Comparison of ENCODE assay signal across 15 mouse cellular contexts in the genomic region with DNA sequence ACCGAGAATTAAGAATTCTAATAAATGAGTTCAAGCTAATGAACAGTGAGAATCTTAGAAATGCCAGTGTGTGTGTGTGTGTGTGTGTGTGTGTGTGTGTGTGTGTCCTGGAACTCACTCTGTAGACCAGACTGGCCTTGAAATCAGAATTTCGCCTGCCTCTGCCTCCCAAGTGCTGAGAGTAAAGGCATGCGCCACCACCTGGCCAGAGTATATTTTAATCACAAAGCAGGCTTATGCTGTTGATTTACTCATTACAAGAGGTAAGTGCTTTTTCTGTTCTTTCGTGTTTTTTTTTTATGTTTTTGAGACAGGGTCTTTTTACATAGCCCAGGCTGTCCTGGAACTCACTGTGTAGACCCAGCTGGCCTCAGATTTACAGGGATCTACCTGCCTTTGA. TPM values are rescaled to one million over a fixed set of nuclear protein-coding genes. Genes with fewer than 3 reads are reported as not detected.
DNase-seq lines count a peak whose midpoint lies in the region; ATAC-seq and TF ChIP-seq lines count a peak whose summit lies in the region.
"Had no signal": no experiment of that assay in that cellular context is flagged by ENCODE, and none has a peak within 500 bp of the region (broad histone marks: within the 10 kb centered on the region; RNA-seq: fewer than 3 reads in every experiment).

No protein-coding gene starts in this region.

- no peak overlapping the region for H3K4me3 ChIP-seq in liver, adult 2 months (ENCODE audit: insufficient read depth, low read depth, low read length)
- H3K4me3 ChIP-seq in forebrain, postnatal 0 days (ENCODE audit: low read depth, low read length): no peak overlapping the region
- H3K4me3 ChIP-seq: erythroblast, embryonic 14.5 days; heart, embryonic 13.5 days; layer of hippocampus, adult 2 months; stomach, embryonic 15.5 days had no signal

- H3K27ac ChIP-seq in liver, adult 2 months (replicated peaks; ENCODE audit: insufficient read depth, low read depth, low read length): no peak overlapping the region
- no peak overlapping the region for H3K27ac ChIP-seq in forebrain, postnatal 0 days (ENCODE audit: low read depth, low read length)
- H3K27ac ChIP-seq: heart, embryonic 13.5 days; layer of hippocampus, adult 2 months; stomach, embryonic 15.5 days had no signal

- H3K9me3 ChIP-seq in forebrain, postnatal 0 days (ENCODE audit: low read length): no peaks in the 10 kb centered on the region
- H3K9me3 ChIP-seq: stomach, embryonic 15.5 days had no signal

- H3K4me1 ChIP-seq in liver, adult 2 months (ENCODE audit: control insufficient read depth, insufficient read depth, low read length): no peaks in the 10 kb centered on the region; the same call in 1 of the 2 replicates
- H3K4me1 ChIP-seq in forebrain, postnatal 0 days (ENCODE audit: insufficient read depth): no peaks in the 10 kb centered on the region

- 83% methylated on average over 4 of the region's 4 CpGs for WGBS in liver, adult 2 months
- 73% methylated on average over 4 of the region's 4 CpGs for WGBS in forebrain, postnatal 0 days

- peaks cover 9% of the 10 kb centered on the region for H3K36me3 ChIP-seq in liver, adult 2 months (ENCODE audit: control insufficient read depth, insufficient read depth, low read length)
- peaks cover 41% of the 10 kb centered on the region for H3K36me3 ChIP-seq in forebrain, postnatal 0 days (ENCODE audit: insufficient read depth)

- DNase-seq in liver, adult 2 months (ENCODE audit: extremely low read depth, low read depth, low spot score): no peak
- DNase-seq in liver: no peak
- DNase-seq in 3T3-L1 (ENCODE audit: low read depth, low spot score): peak; percentile 49
- peak; percentile 31 to 44 for DNase-seq in B cell, adult 2 months
- DNase-seq in brain, embryonic 14.5 days (ENCODE audit: low read depth): no peak
- no peak for DNase-seq in adrenal gland, postnatal 10 days
- DNase-seq in forebrain, postnatal 0 days: no peak
- DNase-seq: cerebellum, adult 18-20 months; gastrocnemius, postnatal 25 days; lung, postnatal 36 days had no signal

- H3K4me2 ChIP-seq in forebrain, postnatal 0 days (ENCODE audit: low read depth): no peak overlapping the region
- H3K4me2 ChIP-seq: heart, embryonic 13.5 days; midbrain, embryonic 11.5 days; stomach, embryonic 15.5 days had no signal

- TF ChIP-seq CTCF in liver, adult 2 months (IDR thresholded peaks at IDR 0.05; ENCODE audit: low read depth, low read length): peak; percentile 25; the same call in 1 of the 2 replicates
- peak; percentile 5; the same call in 1 of the 2 replicates for TF ChIP-seq CTCF in brain, embryonic 14.5 days (IDR thresholded peaks at IDR 0.05; ENCODE audit: borderline replicate concordance, extremely low read depth, insufficient read depth, insufficient read length)
- no peak for TF ChIP-seq CTCF in forebrain, postnatal 0 days (IDR thresholded peaks at IDR 0.05; ENCODE audit: low read depth)

- no peak for TF ChIP-seq POLR2A in liver, adult 2 months (IDR thresholded peaks at IDR 0.05; ENCODE audit: extremely low read depth, insufficient read depth, low read length)
- TF ChIP-seq POLR2A in brain, embryonic 14.5 days (IDR thresholded peaks at IDR 0.05; ENCODE audit: borderline replicate concordance, extremely low read depth, insufficient read depth, insufficient read length, poor library complexity, severe bottlenecking): no peak

- H3K27me3 ChIP-seq in liver, adult 2 months (ENCODE audit: control insufficient read depth, insufficient read depth, low read length): no peaks in the 10 kb centered on the region
- H3K27me3 ChIP-seq in forebrain, postnatal 0 days (ENCODE audit: insufficient read depth, low read length): no peaks in the 10 kb centered on the region
- H3K27me3 ChIP-seq: heart, embryonic 13.5 days; stomach, embryonic 15.5 days had no signal

- ATAC-seq in forebrain, postnatal 0 days: no peak

- no peak overlapping the region for H3K9ac ChIP-seq in liver, adult 2 months (ENCODE audit: low read depth, low read length)
- no peak overlapping the region for H3K9ac ChIP-seq in forebrain, postnatal 0 days
- H3K9ac ChIP-seq: heart, embryonic 13.5 days; stomach, embryonic 15.5 days had no signal

- no peaks in the 10 kb centered on the region for H3K79me2 ChIP-seq in liver, adult 2 months (ENCODE audit: control insufficient read depth, insufficient read depth, low read length)

RNA-seq across cellular contexts. Expression of gene Cep95, which starts 4.8 kb away (rescaled TPM):
- 5.8 and 8.4 TPM in 2 replicates for total RNA-seq in liver, adult 2 months (2014; rRNA removed)
- polyA plus RNA-seq in liver, adult 2 months (2012; rRNA removed): 0.96 and 1.2 TPM in 2 replicates
- polyA plus RNA-seq in brain, embryonic 14.5 days (2012; rRNA removed): 20.3 and 22.3 TPM in 2 replicates
- total RNA-seq in adrenal gland, postnatal 10 days (2021): 10 to 100 TPM in 1 of 2 experiments, 1 to 10 TPM in 1; 6.2 to 13.0 TPM
- total RNA-seq in forebrain, postnatal 0 days (2014; rRNA removed): 13.8 and 15.8 TPM in 2 replicates
- 4.7 and 6.9 TPM in 2 replicates for polyA plus RNA-seq in forebrain, postnatal 0 days (2015; fragmentation: Nextera tagmentation; extraction: Ambion mirVana)

RNA-seq across cellular contexts. Expression of gene Ddx5, which starts 4.9 kb away (rescaled TPM):
- 218 and 224 TPM in 2 replicates for total RNA-seq in liver, adult 2 months (2014; rRNA removed)
- 273 and 389 TPM in 2 replicates for polyA plus RNA-seq in liver, adult 2 months (2012; rRNA removed)
- 597 and 653 TPM in 2 replicates for polyA plus RNA-seq in brain, embryonic 14.5 days (2012; rRNA removed)
- 100 to 1,000 TPM; 611 to 691 TPM for total RNA-seq in adrenal gland, postnatal 10 days (2021)
- total RNA-seq in forebrain, postnatal 0 days (2014; rRNA removed): 462 and 530 TPM in 2 replicates
- 274 and 306 TPM in 2 replicates for polyA plus RNA-seq in forebrain, postnatal 0 days (2015; fragmentation: Nextera tagmentation; extraction: Ambion mirVana)

RNA-seq across cellular contexts. Expression of gene Polg2, which starts 14.5 kb away (rescaled TPM):
- total RNA-seq in liver, adult 2 months (2014; rRNA removed): 12.6 and 13.0 TPM in 2 replicates
- 5.8 and 6.4 TPM in 2 replicates for polyA plus RNA-seq in liver, adult 2 months (2012; rRNA removed)
- 9.0 and 10.3 TPM in 2 replicates for polyA plus RNA-seq in brain, embryonic 14.5 days (2012; rRNA removed)
- 1 to 10 TPM; 6.5 to 8.5 TPM for total RNA-seq in adrenal gland, postnatal 10 days (2021)
- 9.5 and 10.5 TPM in 2 replicates for total RNA-seq in forebrain, postnatal 0 days (2014; rRNA removed)
- 10.0 and 11.3 TPM in 2 replicates for polyA plus RNA-seq in forebrain, postnatal 0 days (2015; fragmentation: Nextera tagmentation; extraction: Ambion mirVana)

RNA-seq across cellular contexts. Expression of gene Milr1, which starts 42.8 kb away (rescaled TPM):
- total RNA-seq in liver, adult 2 months (2014; rRNA removed): 0.37 and 1.1 TPM in 2 replicates
- 0.10 TPM in 2 replicates for polyA plus RNA-seq in liver, adult 2 months (2012; rRNA removed)
- 0.36 and 0.38 TPM in 2 replicates for polyA plus RNA-seq in brain, embryonic 14.5 days (2012; rRNA removed)
- total RNA-seq in adrenal gland, postnatal 10 days (2021): 1 to 10 TPM; 1.1 to 1.6 TPM
- 1.5 TPM in 1 of 2 replicates, not detected in the other for total RNA-seq in forebrain, postnatal 0 days (2014; rRNA removed)
- polyA plus RNA-seq in forebrain, postnatal 0 days (2015; fragmentation: Nextera tagmentation; extraction: Ambion mirVana): 0.55 and 1.0 TPM in 2 replicates
- total RNA-seq: gastrocnemius, postnatal 25 days; layer of hippocampus, adult 2 months had no signal
- polyA plus RNA-seq: erythroblast, embryonic 14.5 days had no signal

RNA-seq across cellular contexts. Expression of gene Pecam1, which starts 43.4 kb away (rescaled TPM):
- total RNA-seq in liver, adult 2 months (2014; rRNA removed): 14.6 and 16.7 TPM in 2 replicates
- 5.0 and 5.4 TPM in 2 replicates for polyA plus RNA-seq in liver, adult 2 months (2012; rRNA removed)
- polyA plus RNA-seq in brain, embryonic 14.5 days (2012; rRNA removed): 15.7 and 24.8 TPM in 2 replicates
- total RNA-seq in adrenal gland, postnatal 10 days (2021): 100 to 1,000 TPM; 131 to 146 TPM
- total RNA-seq in forebrain, postnatal 0 days (2014; rRNA removed): 14.4 and 22.4 TPM in 2 replicates
- polyA plus RNA-seq in forebrain, postnatal 0 days (2015; fragmentation: Nextera tagmentation; extraction: Ambion mirVana): 10.6 and 11.4 TPM in 2 replicates
- polyA plus RNA-seq: erythroblast, embryonic 14.5 days had no signal

Comparison
In these comparisons a context has a peak if more than half of its experiments do, and no peak if none do; other contexts are left out.
1. DNase-seq: peak in 3T3-L1 (single experiment) and B cell, adult 2 months (2 of 2); none in liver, adult 2 months (single experiment), liver (single experiment), brain, embryonic 14.5 days (single experiment), adrenal gland, postnatal 10 days (single experiment) and forebrain, postnatal 0 days (single experiment).